Mouse (Mus musculus): ENCODE measurements at regions not wholly inside any gene's neighbourhood (a gene's known extent, or its start where the extent isn't known, plus 50 kb on each side); places are given as distances from the start of the nearest gene placed in this dataset.

GRCm38 (mm10) chr13:40652916-40653315 is 85.3 kb downstream of the Tfap2a start:
- peak; percentile 68 for DNase-seq (ENCODE audit: low read depth, low spot score)

- DNase-seq (ENCODE audit: low read depth, low spot score): peak; percentile 80
Measured at GRCm38 (mm10) chr13:40651056-40651455, 87.1 kb downstream of the Tfap2a start.

- DNase-seq (ENCODE audit: low read depth, low spot score): no peak
Measured at GRCm38 (mm10) chr13:40650036-40650709, 88.0 kb downstream of the Tfap2a start.

GRCm38 (mm10) chr13:40649096-40650035 is 88.8 kb downstream of the Tfap2a start:
- peak; percentile 89 for DNase-seq (ENCODE audit: low read depth, low spot score)

GRCm38 (mm10) chr13:40646131-40646530 is 92.0 kb downstream of the Tfap2a start:
- no peak for DNase-seq (ENCODE audit: low read depth, low spot score)

GRCm38 (mm10) chr13:40645646-40646045 is 92.5 kb downstream of the Tfap2a start:
- DNase-seq (ENCODE audit: low read depth, low spot score): no peak

GRCm38 (mm10) chr13:40642931-40643330 is 95.2 kb downstream of the Tfap2a start:
- DNase-seq (ENCODE audit: low read depth, low spot score): no peak

GRCm38 (mm10) chr13:40637269-40637668 is 100.9 kb downstream of the Tfap2a start:
- DNase-seq (ENCODE audit: low read depth, low spot score): no peak

- DNase-seq (ENCODE audit: low read depth, low spot score): peak; percentile 92
Measured at GRCm38 (mm10) chr13:40617881-40618280, 120.3 kb downstream of the Tfap2a start.

GRCm38 (mm10) chr13:40608526-40608925 is 129.7 kb downstream of the Tfap2a start:
- DNase-seq (ENCODE audit: low read depth, low spot score): no peak

- peak; percentile 23 for DNase-seq (ENCODE audit: low read depth, low spot score)
Measured at GRCm38 (mm10) chr13:40606405-40607271, 131.5 kb downstream of the Tfap2a start.

GRCm38 (mm10) chr13:40605686-40606404 is 132.3 kb downstream of the Tfap2a start:
- DNase-seq (ENCODE audit: low read depth, low spot score): no peak

GRCm38 (mm10) chr13:40574981-40575745 is 163.0 kb downstream of the Tfap2a start:
- DNase-seq (ENCODE audit: low read depth, low spot score): no peak

GRCm38 (mm10) chr13:40569461-40569860 is 168.7 kb downstream of the Tfap2a start:
- peak; percentile 28 for DNase-seq (ENCODE audit: low read depth, low spot score)

GRCm38 (mm10) chr13:40567821-40568220 is 170.4 kb downstream of the Tfap2a start:
- no peak for DNase-seq (ENCODE audit: low read depth, low spot score)

GRCm38 (mm10) chr13:40564351-40564750 is 173.8 kb downstream of the Tfap2a start:
- no peak for DNase-seq (ENCODE audit: low read depth, low spot score)

GRCm38 (mm10) chr13:40554368-40554767 is 183.8 kb downstream of the Tfap2a start:
- DNase-seq (ENCODE audit: low read depth, low spot score): no peak

- DNase-seq (ENCODE audit: low read depth, low spot score): no peak
Measured at GRCm38 (mm10) chr13:40525501-40525900, 164.3 kb upstream of the Ofcc1 start.

GRCm38 (mm10) chr13:40523115-40523514 is 161.9 kb upstream of the Ofcc1 start:
- DNase-seq (ENCODE audit: low read depth, low spot score): peak; percentile 85

GRCm38 (mm10) chr13:40518180-40518579 is 156.9 kb upstream of the Ofcc1 start:
- DNase-seq (ENCODE audit: low read depth, low spot score): peak; percentile 28

Data from ZHBTc4 (cell line).